Mouse (Mus musculus): ENCODE data around the gene Cox15. TPM values are rescaled to one million over a fixed set of nuclear protein-coding genes. Genes with fewer than 3 reads are reported as not detected.

The Cox15 gene
- total and polyA plus RNA-seq, 3 experiments, result 30.2 to 59.1 (median 32.4) TPM

GRCm38 (mm10) chr19:43743401-43743800, 9.4 kb downstream of the Cox15 start:
- H3K27me3 ChIP-seq (ENCODE audit: control insufficient read depth in 1 of 2, insufficient read depth in 2 of 2, low read length in 2 of 2), result no peaks in the 10 kb centered on the region
- TF ChIP-seq TCF12 (IDR thresholded peaks at IDR 0.05; ENCODE audit: low read depth, low read length) (no peak), RCOR1 (IDR thresholded peaks at IDR 0.05; ENCODE audit: low read depth, low read length) (no peak), MYB (IDR thresholded peaks at IDR 0.05; ENCODE audit: low read depth, low read length) (no peak)

GRCm38 (mm10) chr19:43738409-43738808, 14.4 kb downstream of the Cox15 start:
- Histone ChIP-seq H3K4me1 (ENCODE audit: control insufficient read depth in 1 of 2, insufficient read depth in 2 of 2, low read length in 2 of 2) (no peaks in the 10 kb centered on the region), H3K36me3 (ENCODE audit: control insufficient read depth in 1 of 2, insufficient read depth in 2 of 2, low read length in 2 of 2) (peaks cover 0 to 16% of the 10 kb centered on the region in 2 experiments; a peak in 2 of 4 replicates), H3K27ac (ENCODE audit: control insufficient read depth, low read depth, low read length) (no peak overlapping the region), H3K9ac (ENCODE audit: control insufficient read depth, low read depth, low read length, poor library complexity, severe bottlenecking) (no peak overlapping the region), H3K4me3 (ENCODE audit: control insufficient read depth in 1 of 2, insufficient read depth in 1 of 2, low read depth in 2 of 2, low read length in 2 of 2) (no peak overlapping the region), H3K27me3 (ENCODE audit: control insufficient read depth in 1 of 2, insufficient read depth in 2 of 2, low read length in 2 of 2) (no peaks in the 10 kb centered on the region), H3K79me2 (ENCODE audit: control insufficient read depth, insufficient read depth, low read length, poor library complexity) (no peaks in the 10 kb centered on the region), H3K9me3 (replicated peaks; ENCODE audit: insufficient read depth, low read length) (no peaks in the 10 kb centered on the region)
- no peak for TF ChIP-seq MXI1 (IDR thresholded peaks at IDR 0.05; ENCODE audit: low read depth, low read length)
- no peak for TF ChIP-seq ZMIZ1 (IDR thresholded peaks at IDR 0.05; ENCODE audit: low read depth, low read length)
- no peak for TF ChIP-seq MEF2A (IDR thresholded peaks at IDR 0.05; ENCODE audit: extremely low read depth, insufficient replicate concordance, low read depth, low read length, poor library complexity, severe bottlenecking)
- TF ChIP-seq TAL1 (IDR thresholded peaks at IDR 0.05; ENCODE audit: low read length), result no peak
- no peak for TF ChIP-seq POLR2AphosphoS2 (IDR thresholded peaks at IDR 0.05; ENCODE audit: low read length)
- TF ChIP-seq CHD2 (IDR thresholded peaks at IDR 0.05; ENCODE audit: low read length), result no peak
- no peak for TF ChIP-seq NRF1 (IDR thresholded peaks at IDR 0.05; ENCODE audit: insufficient read depth, low read depth, low read length, poor library complexity, severe bottlenecking)
- no peak for TF ChIP-seq SIN3A (IDR thresholded peaks at IDR 0.05; ENCODE audit: low read length)
- TF ChIP-seq TCF12 (IDR thresholded peaks at IDR 0.05; ENCODE audit: low read depth, low read length), result no peak
- no peak for TF ChIP-seq MAFK (IDR thresholded peaks at IDR 0.05; ENCODE audit: borderline replicate concordance, low read depth, low read length)
- TF ChIP-seq CTCF (IDR thresholded peaks at IDR 0.05 in 2 of 3, conservative IDR thresholded peaks at IDR 0.05 in 1 of 3; ENCODE audit: control insufficient read depth in 1 of 3, insufficient read depth in 1 of 3, low read depth in 2 of 3, low read length in 3 of 3, poor library complexity in 1 of 3, severe bottlenecking in 1 of 3), result no peak
- TF ChIP-seq MAZ (IDR thresholded peaks at IDR 0.05; ENCODE audit: low read depth, low read length), result no peak
- TF ChIP-seq ZNF384 (IDR thresholded peaks at IDR 0.05; ENCODE audit: low read depth, low read length), result no peak
- no peak for DNase-seq (ENCODE audit: low read depth, low spot score)

More at GRCm38 (mm10) chr19:43743401-43743800, 9.4 kb downstream of the Cox15 start:
- H3K4me1 ChIP-seq (ENCODE audit: control insufficient read depth in 1 of 2, insufficient read depth in 2 of 2, low read length in 2 of 2), result peaks cover 7 to 9% of the 10 kb centered on the region in 2 experiments
- peaks cover 13% of the 10 kb centered on the region in 2 experiments for H3K36me3 ChIP-seq (ENCODE audit: control insufficient read depth in 1 of 2, insufficient read depth in 2 of 2, low read length in 2 of 2)
- H3K4me3 ChIP-seq (ENCODE audit: control insufficient read depth in 1 of 2, insufficient read depth in 1 of 2, low read depth in 2 of 2, low read length in 2 of 2), result no peak overlapping the region
- no peaks in the 10 kb centered on the region for H3K79me2 ChIP-seq (ENCODE audit: control insufficient read depth, insufficient read depth, low read length, poor library complexity)
- DNase-seq (ENCODE audit: low read depth, low spot score), result no peak
- no peaks in the 10 kb centered on the region for H3K9me3 ChIP-seq (replicated peaks; ENCODE audit: insufficient read depth, low read length)
- H3K9ac ChIP-seq (ENCODE audit: control insufficient read depth, low read depth, low read length, poor library complexity, severe bottlenecking), result no peak overlapping the region
- no peak overlapping the region for H3K27ac ChIP-seq (ENCODE audit: control insufficient read depth, low read depth, low read length)
